Mouse (Mus musculus) myocyte (in vitro differentiated cells): ENCODE data around the gene Gm3238. TPM values are rescaled to one million over a fixed set of nuclear protein-coding genes. Genes with fewer than 3 reads are reported as not detected.
"Not testable (repeated sequence)": the region's sequence is repeated elsewhere in the genome, so short reads cannot be mapped to it uniquely, and the experiment has no call there.

Experiments
- H3K27me3 ChIP-seq: one replicate; pipeline ENCODE4 v1.6.1; 2011; ENCODE audit not compliant: control insufficient read depth, insufficient read depth, insufficient read length
- H3K36me3 ChIP-seq: one replicate; pipeline ENCODE4 v1.6.1; 2011; ENCODE audit not compliant: control insufficient read depth, insufficient read depth
- H3K4me2 ChIP-seq: one replicate; pipeline ENCODE4 v1.6.1; 2011; ENCODE audit warnings: low read depth, control low read depth
- H3K4me3 ChIP-seq: one replicate; pipeline ENCODE4 v1.5.1; 2011; ENCODE audit warnings: mild to moderate bottlenecking, control low read depth, moderate library complexity
- H3K79me2 ChIP-seq: one replicate; pipeline ENCODE4 v1.6.1; 2011; ENCODE audit not compliant: control insufficient read depth, insufficient read depth
- H3ac ChIP-seq: one replicate; pipeline ENCODE4 v1.6.1; 2011; ENCODE audit not compliant: control insufficient read depth, insufficient read length
- CEBPB ChIP-seq: IDR thresholded peaks from 2 replicates; pipeline ENCODE4 v1.6.1; 2011; ENCODE audit warnings: mild to moderate bottlenecking, moderate library complexity; ENCODE audit not compliant: poor library complexity, insufficient read depth, severe bottlenecking
- E2F4 ChIP-seq: IDR thresholded peaks from one replicate; pipeline ENCODE4 v1.6.1; 2011; ENCODE audit warnings: mild to moderate bottlenecking, control low read depth, moderate library complexity; ENCODE audit not compliant: insufficient read depth
- MAX ChIP-seq: IDR thresholded peaks from one replicate; pipeline ENCODE4 v1.6.1; 2011; ENCODE audit warnings: low read depth, mild to moderate bottlenecking, control low read depth
- MYOD1 ChIP-seq, 3 experiments: IDR thresholded peaks; one replicate each; pipeline ENCODE4 v1.6.1; 2011; ENCODE audit warnings: control low read depth in 2 of 3, low read depth in 2 of 3, mild to moderate bottlenecking in 2 of 3, moderate library complexity in 1 of 3; ENCODE audit not compliant: insufficient read length in 2 of 3, control insufficient read depth in 1 of 3
- MYOG ChIP-seq, 3 experiments: IDR thresholded peaks; one replicate each; pipeline ENCODE4 v1.6.1; 2011; ENCODE audit warnings: control low read depth in 2 of 3, low read depth in 2 of 3, mild to moderate bottlenecking in 2 of 3; ENCODE audit not compliant: insufficient read length in 2 of 3, control insufficient read depth in 1 of 3, insufficient read depth in 1 of 3
- POLR2A ChIP-seq: IDR thresholded peaks from one replicate; pipeline ENCODE4 v1.6.1; 2011; ENCODE audit warnings: low read depth, mild to moderate bottlenecking, control low read depth, moderate library complexity; ENCODE audit not compliant: insufficient read length
- POLR2AphosphoS2 ChIP-seq: IDR thresholded peaks from one replicate; pipeline ENCODE4 v1.6.1; 2011; ENCODE audit warnings: low read depth, control low read depth; ENCODE audit not compliant: insufficient read length
- REST ChIP-seq: IDR thresholded peaks from one replicate; pipeline ENCODE4 v1.6.1; 2011; ENCODE audit warnings: mild to moderate bottlenecking, control low read depth, moderate library complexity; ENCODE audit not compliant: insufficient read depth, insufficient read length
- SRF ChIP-seq: IDR thresholded peaks from one replicate; pipeline ENCODE4 v1.6.1; 2011; ENCODE audit warnings: low read depth; ENCODE audit not compliant: control insufficient read depth, insufficient read length
- TCF12 ChIP-seq: IDR thresholded peaks from one replicate; pipeline ENCODE4 v1.6.1; 2011; ENCODE audit warnings: mild to moderate bottlenecking, control low read depth; ENCODE audit not compliant: poor library complexity, insufficient read depth, severe bottlenecking
- polyA plus RNA-seq: library from polyadenylated mRNA; unstranded; fragments of >200 nt; fragmentation: generic; extraction: Trizol; gene quantifications from one replicate; pipeline ENCODE4 v1.2.1, GENCODE M21; 2012; ENCODE audit warnings: missing spikeins

Gm3238 gene
- polyA plus RNA-seq, 1 experiment = not detected

DNA sequence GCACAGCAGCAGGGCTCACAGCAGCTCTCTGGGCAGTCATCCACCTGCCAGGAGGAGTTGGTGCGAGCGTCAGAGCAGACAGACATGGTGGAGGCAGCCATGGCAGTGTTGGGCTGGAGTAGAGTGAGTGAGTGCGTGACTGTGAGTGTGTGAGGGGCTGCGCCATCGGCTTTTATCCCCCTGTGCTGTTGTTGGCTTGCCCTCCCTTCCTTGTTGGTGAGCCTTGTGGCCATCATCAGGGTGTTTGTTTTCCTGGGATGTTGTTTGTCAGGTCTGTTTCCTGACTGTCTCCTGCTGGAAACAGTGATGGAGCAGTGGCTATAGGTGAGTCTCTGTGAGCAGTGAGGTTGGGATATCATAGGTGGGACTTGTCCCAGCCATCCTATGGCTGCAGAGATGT is 40.6 kb upstream of the Gm3238 start, which contains the start of gene Gm9507:
Gene Gm9507, minus strand, starts transcription at position 101 of the 400 bp plus-strand sequence.
- Histone ChIP-seq H3K79me2 (no peaks in the 10 kb centered on the region), H3K36me3 (no peaks in the 10 kb centered on the region), H3K4me2 (no peak within 1 kb of the TSS), H3K4me3 (no peak within 1 kb of the TSS), H3ac (no peak within 1 kb of the TSS), H3K27me3 (no peaks in the 10 kb centered on the region)
- TF ChIP-seq CEBPB = no peak
- no peak for TF ChIP-seq POLR2A
- no peak for TF ChIP-seq E2F4
- no peak for TF ChIP-seq SRF
- TF ChIP-seq MAX = no peak

DNA sequence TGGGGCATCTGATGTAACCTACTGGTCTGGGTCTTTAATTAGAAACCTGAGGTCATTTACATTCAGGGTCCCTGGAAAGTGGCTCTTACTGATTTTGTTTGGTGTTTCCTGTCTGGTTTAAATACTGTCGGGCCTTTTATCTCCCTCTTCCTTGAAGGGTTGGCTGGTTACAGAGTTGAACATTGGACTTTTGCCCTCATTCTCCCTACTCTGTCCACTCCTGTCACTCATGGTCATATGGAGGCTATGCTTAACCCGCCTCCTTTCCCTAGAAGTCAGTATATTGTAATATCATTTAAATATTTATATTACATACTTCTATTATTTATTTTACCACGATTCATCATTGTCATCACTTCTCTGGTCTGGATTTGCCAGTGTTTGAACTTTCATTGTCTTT is 33.0 kb upstream of the Gm3238 start:
- TF ChIP-seq SRF (no peak), CEBPB (no peak), E2F4 (no peak), MYOG (IDR thresholded peaks at IDR 0.05; ENCODE audit: control insufficient read depth in 1 of 3, insufficient read depth in 1 of 3, insufficient read length in 2 of 3, low read depth in 2 of 3) (no peak), POLR2A (no peak), REST (no peak)
- Histone ChIP-seq H3K36me3 (no peaks in the 10 kb centered on the region), H3K27me3 (no peaks in the 10 kb centered on the region), H3K79me2 (no peaks in the 10 kb centered on the region), H3K4me2 (no peak overlapping the region), H3ac (no peak overlapping the region), H3K4me3 (no peak overlapping the region)

DNA sequence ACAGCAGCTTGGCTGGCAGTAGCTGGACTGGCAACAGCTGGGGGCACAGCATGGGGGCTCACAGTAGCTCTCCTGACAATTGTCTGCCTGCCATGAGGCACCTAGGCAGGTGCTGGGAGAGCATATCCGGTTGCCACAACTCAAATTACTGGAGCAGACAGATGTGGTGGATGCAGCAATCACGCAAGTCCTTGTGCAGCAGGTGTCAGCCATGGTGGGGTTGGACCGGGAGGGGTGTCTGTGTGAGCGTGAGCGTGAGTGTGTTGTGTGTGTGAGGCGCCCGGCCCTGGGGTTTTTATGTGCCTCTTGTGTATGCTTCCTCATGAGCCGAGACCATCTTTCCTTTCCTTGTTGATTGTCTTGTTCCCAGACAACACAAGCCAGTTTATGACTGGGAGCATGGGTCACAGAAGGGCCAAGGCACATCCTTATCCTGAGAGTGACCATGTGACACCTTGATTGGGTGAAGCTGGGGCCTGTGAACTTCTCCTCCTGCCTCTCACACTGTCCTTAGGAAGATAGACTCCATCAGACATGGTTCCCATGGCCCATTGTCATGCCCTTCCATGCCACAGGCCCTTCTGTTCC is 27.9 kb upstream of the Gm3238 start, which contains the start of gene Gm19668:
Gene Gm19668, minus strand, starts transcription at position 213 of the 588 bp plus-strand sequence.
- TF ChIP-seq MYOD1 (IDR thresholded peaks at IDR 0.05; ENCODE audit: control insufficient read depth in 1 of 3, insufficient read length in 2 of 3, low read depth in 2 of 3) = peak in 1 of 3 experiments; percentile 38
- TF ChIP-seq POLR2AphosphoS2 = no peak
- no peak for TF ChIP-seq MAX
- TF ChIP-seq CEBPB = no peak
- no peak within 1 kb of the TSS for H3K4me3 ChIP-seq
- peaks cover 14% of the 10 kb centered on the region for H3K27me3 ChIP-seq
- no peak within 1 kb of the TSS for H3ac ChIP-seq
- H3K36me3 ChIP-seq = no peaks in the 10 kb centered on the region
- H3K4me2 ChIP-seq = no peak within 1 kb of the TSS
- no peaks in the 10 kb centered on the region for H3K79me2 ChIP-seq

DNA sequence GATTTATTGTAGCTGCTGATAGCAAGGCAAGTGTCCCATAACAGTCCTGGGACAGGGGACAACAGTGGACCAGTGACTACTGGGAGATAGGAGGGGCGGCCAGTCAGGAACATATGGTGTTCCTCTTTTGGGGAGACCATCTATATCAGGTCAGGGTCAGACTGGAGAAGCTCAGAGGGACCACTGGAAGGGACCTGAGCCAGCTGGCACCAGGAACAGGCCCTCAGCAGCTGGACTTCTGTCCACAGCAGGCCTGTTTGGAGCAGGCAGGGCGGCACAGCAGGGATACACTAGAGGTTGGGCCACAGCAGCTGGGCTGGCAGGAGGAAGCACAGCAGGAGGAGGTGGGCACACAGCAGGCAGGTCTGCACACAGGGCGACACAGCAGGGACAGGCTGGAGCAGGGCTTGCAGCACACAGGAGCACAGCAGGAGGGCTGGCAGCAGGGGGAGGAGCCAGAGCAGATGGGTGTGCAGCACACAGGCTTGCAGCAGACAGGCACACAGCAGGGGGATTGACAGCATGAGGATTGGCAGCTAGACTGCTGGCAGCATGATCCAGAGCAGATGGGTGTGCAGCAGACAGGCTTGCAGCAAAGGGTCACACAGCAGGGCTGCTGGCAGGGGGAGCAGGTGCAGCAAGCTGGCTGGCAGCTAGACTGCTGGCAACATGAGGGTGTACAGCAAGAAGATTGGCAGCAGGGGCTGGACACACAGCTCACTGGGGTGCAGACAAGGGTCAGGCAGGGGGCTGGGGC is 27.2 kb upstream of the Gm3238 start:
- H3K79me2 ChIP-seq, H3K36me3 ChIP-seq, H3ac ChIP-seq, H3K4me2 ChIP-seq, H3K4me3 ChIP-seq: not testable (repeated sequence)
- peaks cover 14% of the 10 kb centered on the region for H3K27me3 ChIP-seq

DNA sequence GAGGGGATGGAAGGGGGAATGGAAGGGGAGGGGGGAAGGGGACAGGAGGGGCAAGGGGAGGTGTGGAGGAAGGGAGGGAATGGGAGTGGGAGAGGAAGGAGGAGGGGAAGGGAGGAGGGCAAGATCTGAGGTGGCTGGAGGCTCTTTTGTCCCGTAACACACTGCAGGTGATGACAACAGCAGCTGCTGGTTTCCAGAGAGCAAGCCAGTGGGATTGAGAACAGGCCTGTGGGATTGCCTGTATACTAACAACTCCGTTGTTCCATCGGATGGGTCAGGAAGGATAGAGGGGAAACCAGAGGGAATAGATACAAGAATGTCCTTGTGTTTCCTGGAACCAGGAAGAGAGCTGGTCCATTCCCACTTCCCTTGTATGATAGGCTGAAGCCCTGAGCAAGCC is 26.6 kb upstream of the Gm3238 start:
- Histone ChIP-seq H3K4me2 (no peak overlapping the region), H3K36me3 (no peaks in the 10 kb centered on the region), H3K79me2 (no peaks in the 10 kb centered on the region), H3K27me3 (peaks cover 14% of the 10 kb centered on the region), H3ac (no peak overlapping the region), H3K4me3 (no peak overlapping the region)
- no peak for TF ChIP-seq TCF12
- no peak for TF ChIP-seq POLR2AphosphoS2
- TF ChIP-seq E2F4 = no peak
- no peak for TF ChIP-seq MYOD1 (IDR thresholded peaks at IDR 0.05; ENCODE audit: control insufficient read depth in 1 of 3, insufficient read length in 2 of 3, low read depth in 2 of 3)
- no peak for TF ChIP-seq SRF
- TF ChIP-seq MAX = no peak

DNA sequence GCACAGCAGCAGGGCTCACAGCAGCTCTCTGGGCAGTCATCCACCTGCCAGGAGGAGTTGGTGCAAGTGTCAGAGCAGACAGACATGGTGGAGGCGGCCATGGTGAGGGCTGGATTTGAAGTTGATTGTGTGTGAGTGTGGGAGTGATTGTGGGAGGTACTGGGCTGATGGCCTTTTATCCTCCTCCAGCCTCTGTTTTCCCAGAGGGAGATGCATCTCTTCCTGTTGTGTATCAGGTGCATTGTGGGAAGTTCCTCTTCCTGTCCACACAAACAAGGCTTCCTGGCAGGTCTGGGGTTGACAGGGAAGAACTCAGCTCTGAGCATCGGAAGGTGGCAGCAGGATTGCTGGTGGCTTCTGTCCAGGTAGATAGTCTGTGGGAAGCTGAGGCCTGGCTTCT is 23.9 kb upstream of the Gm3238 start, which contains the start of gene Gm9639:
Gene Gm9639, minus strand, starts transcription at position 101 of the 400 bp plus-strand sequence.
- Histone ChIP-seq H3K79me2 (no peaks in the 10 kb centered on the region), H3K27me3 (peaks cover 14% of the 10 kb centered on the region), H3K36me3 (no peaks in the 10 kb centered on the region), H3K4me2 (no peak within 1 kb of the TSS), H3ac (no peak within 1 kb of the TSS), H3K4me3 (no peak within 1 kb of the TSS)
- TF ChIP-seq MAX = no peak
